Mouse (Mus musculus): Measurements from ENCODE around the gene Sinhcaf. TPM values are rescaled to one million over a fixed set of nuclear protein-coding genes. Genes with fewer than 3 reads are reported as not detected.
A peak's percentile ranks its signal among the peaks of the same experiment; 100 is the strongest.
"Not testable (repeated sequence)": the region's sequence is repeated elsewhere in the genome, so short reads cannot be mapped to it uniquely, and the experiment has no call there.

The Sinhcaf gene
- 141 and 156 TPM in 2 replicates for polyA plus RNA-seq (2015; fragmentation: Nextera tagmentation; extraction: Ambion mirVana)

- Histone ChIP-seq H3K9me3 (no peaks in the 10 kb centered on the region), H3K4me3 (replicated peaks) (peak within 1 kb of the TSS; percentile 94), H3K27me3 (no peaks in the 10 kb centered on the region), H3K27ac (peak within 1 kb of the TSS; percentile 80), H3K9ac (replicated peaks) (peak within 1 kb of the TSS; percentile 93), H3K4me1 (replicated peaks) (peaks cover 31% of the 10 kb centered on the region), H3K36me3 (no peaks in the 10 kb centered on the region), H3K4me2 (replicated peaks) (peak within 1 kb of the TSS; percentile 70)
- peak; percentile 83 for ATAC-seq
- under 1% methylated on average over 46 of the region's 47 CpGs for WGBS
Measured at GRCm38 (mm10) chr6:148946409-148946742, at the start of gene Sinhcaf. Gene Sinhcaf, minus strand, starts transcription at chr6:148946467.

GRCm38 (mm10) chr6:148994327-148994999 lies 48.2 kb upstream of the Sinhcaf start:
- H3K4me2 ChIP-seq (replicated peaks): no peak overlapping the region
- peaks cover 38% of the 10 kb centered on the region for H3K36me3 ChIP-seq
- H3K27me3 ChIP-seq: no peaks in the 10 kb centered on the region
- H3K4me3 ChIP-seq (replicated peaks): no peak overlapping the region
- H3K9ac ChIP-seq (replicated peaks): no peak overlapping the region
- ATAC-seq: peak; percentile 67
- no peaks in the 10 kb centered on the region for H3K9me3 ChIP-seq
- H3K4me1 ChIP-seq (replicated peaks): peaks cover 14% of the 10 kb centered on the region
- WGBS: 66% methylated on average over 5 of the region's 5 CpGs
- no peak overlapping the region for H3K27ac ChIP-seq

GRCm38 (mm10) chr6:148993117-148994077 lies 47.1 kb upstream of the Sinhcaf start:
- WGBS: 6% methylated on average over 9 of the region's 9 CpGs
- no peak overlapping the region for H3K4me2 ChIP-seq (replicated peaks)

DNA sequence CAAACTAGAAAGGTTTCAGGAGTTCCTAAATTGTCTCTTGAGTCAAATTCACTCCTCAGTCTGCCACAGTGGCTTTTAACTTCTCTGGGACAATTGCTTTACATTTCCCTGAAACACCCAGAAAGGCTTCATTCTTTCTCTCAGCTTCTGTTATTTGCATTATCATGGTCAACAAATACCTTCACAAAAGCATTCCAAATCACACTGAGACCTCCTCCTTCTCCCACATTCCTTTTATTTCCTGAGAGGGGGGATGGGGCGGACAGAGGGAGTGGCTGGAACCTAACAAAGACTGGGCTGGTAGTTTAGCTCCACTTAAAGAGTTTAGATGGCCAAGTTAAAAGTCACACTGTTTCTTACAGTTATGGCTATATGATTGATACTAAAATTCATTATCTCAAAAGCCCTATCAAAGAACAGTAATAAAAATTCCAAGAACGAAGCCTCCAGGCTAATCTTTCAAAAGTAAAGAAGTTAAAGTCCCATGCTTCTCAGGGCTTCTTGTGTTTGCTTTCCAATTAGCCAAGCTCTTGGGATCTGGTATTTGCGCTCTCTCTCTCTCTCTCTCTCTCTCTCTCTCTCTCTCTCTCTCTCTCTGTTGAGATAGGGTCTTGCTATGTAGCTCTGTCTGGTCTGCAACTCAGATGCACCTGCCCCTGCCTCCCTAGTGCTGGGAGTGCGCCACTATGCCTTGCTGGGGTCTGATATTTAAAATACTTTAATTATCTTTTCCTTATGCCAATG lies 46.3 kb upstream of the Sinhcaf start:
- Histone ChIP-seq H3K27ac (no peak overlapping the region), H3K36me3 (peaks cover 27% of the 10 kb centered on the region), H3K27me3 (no peaks in the 10 kb centered on the region), H3K4me2 (replicated peaks) (no peak overlapping the region), H3K4me1 (replicated peaks) (peaks cover 14% of the 10 kb centered on the region), H3K9me3 (no peaks in the 10 kb centered on the region), H3K4me3 (replicated peaks) (no peak overlapping the region), H3K9ac (replicated peaks) (no peak overlapping the region)
- no peak; the same call in 1 of the 2 replicates for ATAC-seq
- 12% methylated on average over 4 of the region's 4 CpGs for WGBS

More at GRCm38 (mm10) chr6:148993117-148994077, 47.1 kb upstream of the Sinhcaf start:
- H3K4me3 ChIP-seq (replicated peaks): no peak overlapping the region
- no peaks in the 10 kb centered on the region for H3K27me3 ChIP-seq
- H3K4me1 ChIP-seq (replicated peaks): peaks cover 14% of the 10 kb centered on the region
- ATAC-seq: peak; percentile 70
- H3K27ac ChIP-seq: no peak overlapping the region
- no peak overlapping the region for H3K9ac ChIP-seq (replicated peaks)
- H3K9me3 ChIP-seq: no peaks in the 10 kb centered on the region
- peaks cover 35% of the 10 kb centered on the region for H3K36me3 ChIP-seq

GRCm38 (mm10) chr6:148991660-148992372 lies 45.5 kb upstream of the Sinhcaf start:
- H3K27ac ChIP-seq: no peak overlapping the region
- H3K4me1 ChIP-seq (replicated peaks): peaks cover 14% of the 10 kb centered on the region
- no peak overlapping the region for H3K4me2 ChIP-seq (replicated peaks)
- no peaks in the 10 kb centered on the region for H3K9me3 ChIP-seq
- H3K9ac ChIP-seq (replicated peaks): no peak overlapping the region
- H3K4me3 ChIP-seq (replicated peaks): no peak overlapping the region
- H3K27me3 ChIP-seq: no peaks in the 10 kb centered on the region
- peaks cover 20% of the 10 kb centered on the region for H3K36me3 ChIP-seq
- 28% methylated on average over 6 of the region's 6 CpGs for WGBS
- ATAC-seq: no peak

- 80% methylated on average over 1 of the region's 3 CpGs for WGBS
- not testable (repeated sequence) for H3K4me2 ChIP-seq (replicated peaks); H3K27me3 ChIP-seq; H3K9ac ChIP-seq (replicated peaks); ATAC-seq; H3K9me3 ChIP-seq; H3K36me3 ChIP-seq; H3K4me3 ChIP-seq (replicated peaks); H3K27ac ChIP-seq
- peaks cover 14% of the 10 kb centered on the region for H3K4me1 ChIP-seq (replicated peaks)
Measured at GRCm38 (mm10) chr6:148989792-148990491, 43.7 kb upstream of the Sinhcaf start.

DNA sequence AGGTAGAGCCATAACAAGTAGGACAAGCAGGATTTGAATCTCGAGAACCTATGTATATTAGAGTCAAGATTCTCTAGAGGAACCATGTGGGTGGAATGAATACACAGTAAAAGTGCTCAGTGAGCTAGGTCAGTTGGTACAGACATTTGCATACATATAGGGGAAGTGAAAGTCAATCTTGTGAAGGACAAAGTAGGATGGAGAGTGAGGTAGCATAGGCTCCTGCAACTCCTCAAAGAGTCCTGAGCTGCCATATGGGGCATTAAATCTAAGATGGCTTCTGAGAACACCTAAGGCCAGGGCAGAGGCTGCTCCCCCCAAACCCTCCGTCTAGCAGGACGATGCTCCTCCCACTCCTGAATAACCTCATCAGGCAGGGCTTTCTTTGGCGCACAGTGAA lies 39.7 kb upstream of the Sinhcaf start:
- 88% methylated on average over 4 of the region's 4 CpGs for WGBS
- ATAC-seq: no peak
- H3K4me2 ChIP-seq (replicated peaks): no peak overlapping the region

GRCm38 (mm10) chr6:148980495-148980894 lies 34.2 kb upstream of the Sinhcaf start:
- H3K4me2 ChIP-seq (replicated peaks): no peak overlapping the region
- no peak for ATAC-seq
- H3K9ac ChIP-seq (replicated peaks): no peak overlapping the region
- no peaks in the 10 kb centered on the region for H3K27me3 ChIP-seq
- H3K9me3 ChIP-seq: 0 out of 2 replicates have a peak, but pooled peaks cover 4% of the 10 kb centered on the region
- 89% methylated on average over 3 of the region's 3 CpGs for WGBS
- no peak overlapping the region for H3K4me3 ChIP-seq (replicated peaks)
- H3K27ac ChIP-seq: no peak overlapping the region
- no peaks in the 10 kb centered on the region for H3K36me3 ChIP-seq
- no peaks in the 10 kb centered on the region for H3K4me1 ChIP-seq (replicated peaks)

More for the DNA sequence above, 39.7 kb upstream of the Sinhcaf start:
- Histone ChIP-seq H3K9me3 (no peaks in the 10 kb centered on the region), H3K36me3 (0 out of 2 replicates have a peak, but pooled peaks cover under 1% of the 10 kb centered on the region), H3K27ac (no peak overlapping the region), H3K4me3 (replicated peaks) (no peak overlapping the region), H3K9ac (replicated peaks) (no peak overlapping the region), H3K4me1 (replicated peaks) (no peaks in the 10 kb centered on the region), H3K27me3 (no peaks in the 10 kb centered on the region)

- Histone ChIP-seq H3K27ac (no peak overlapping the region), H3K27me3 (no peaks in the 10 kb centered on the region), H3K9ac (replicated peaks) (no peak overlapping the region), H3K4me1 (replicated peaks) (peaks cover 8% of the 10 kb centered on the region; the same call in 1 of the 2 replicates), H3K9me3 (0 out of 2 replicates have a peak, but pooled peaks cover 4% of the 10 kb centered on the region), H3K4me2 (replicated peaks) (no peak overlapping the region), H3K4me3 (replicated peaks) (no peak overlapping the region), H3K36me3 (no peaks in the 10 kb centered on the region)
- no peak for ATAC-seq
- 92% methylated on average over 3 of the region's 3 CpGs for WGBS
Measured at GRCm38 (mm10) chr6:148975096-148975495, 28.8 kb upstream of the Sinhcaf start.

DNA sequence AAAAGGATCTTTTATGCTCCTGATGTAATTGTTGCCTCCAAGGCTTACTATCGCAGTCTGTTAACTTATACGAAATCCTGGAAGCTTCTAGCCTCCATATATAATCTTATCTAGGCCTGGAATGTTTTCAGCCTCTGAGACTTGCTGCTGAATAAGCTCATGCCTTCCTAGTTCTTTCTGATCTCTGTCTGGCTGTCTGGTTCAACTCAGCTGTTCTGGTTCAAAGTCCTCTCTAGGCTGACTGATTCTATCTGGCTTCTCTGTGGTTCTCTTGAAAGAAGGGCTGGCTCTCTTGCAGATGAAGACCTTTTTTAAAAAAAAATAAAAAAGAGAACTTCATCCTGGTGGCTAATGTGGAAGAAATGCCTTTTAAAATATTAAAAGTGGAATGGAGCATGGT lies 26.6 kb upstream of the Sinhcaf start:
- 84% methylated on average over 2 of the region's 2 CpGs for WGBS
- Histone ChIP-seq H3K27me3 (no peaks in the 10 kb centered on the region), H3K4me2 (replicated peaks) (no peak overlapping the region), H3K9me3 (0 out of 2 replicates have a peak, but pooled peaks cover 4% of the 10 kb centered on the region), H3K4me1 (replicated peaks) (peaks cover 8% of the 10 kb centered on the region; the same call in 1 of the 2 replicates), H3K27ac (no peak overlapping the region), H3K36me3 (no peaks in the 10 kb centered on the region), H3K9ac (replicated peaks) (no peak overlapping the region), H3K4me3 (replicated peaks) (no peak overlapping the region)
- no peak for ATAC-seq

Measured in midbrain, embryonic 13.5 days (tissue).